Mouse (Mus musculus): Measurements from ENCODE around the gene Crhr2.

Crhr2 gene

GRCm38 (mm10) chr6:55045326-55045725 lies 87.5 kb downstream of the Crhr2 start:
- no peak for DNase-seq (ENCODE audit: low spot score in 2 of 2)

- no peak for DNase-seq (ENCODE audit: low spot score in 2 of 2)
These were observed 88.3 kb downstream of the Crhr2 start for GRCm38 (mm10) chr6:55044542-55044941.

GRCm38 (mm10) chr6:55043206-55043605 lies 89.6 kb downstream of the Crhr2 start:
- no peak for DNase-seq (ENCODE audit: low spot score in 2 of 2)
